Mouse (Mus musculus) kidney, adult 2 months (tissue): ENCODE data around the gene Gkap1.
A peak's percentile ranks its signal among the peaks of the same experiment; 100 is the strongest.

Experiments
- CTCF ChIP-seq: fragments of 200-500 bp; conservative IDR thresholded peaks from 2 replicates; pipeline ENCODE4 v1.5.1; 2011; ENCODE audit warnings: low read depth, mild to moderate bottlenecking, control low read depth, low read length, moderate library complexity, mixed read lengths; ENCODE audit not compliant: insufficient read depth, insufficient read length
- POLR2A ChIP-seq: fragments of 200-500 bp; IDR thresholded peaks from one replicate; pipeline ENCODE4 v1.6.1; 2011; ENCODE audit warnings: low read depth, low read length, control low read depth

DNA sequence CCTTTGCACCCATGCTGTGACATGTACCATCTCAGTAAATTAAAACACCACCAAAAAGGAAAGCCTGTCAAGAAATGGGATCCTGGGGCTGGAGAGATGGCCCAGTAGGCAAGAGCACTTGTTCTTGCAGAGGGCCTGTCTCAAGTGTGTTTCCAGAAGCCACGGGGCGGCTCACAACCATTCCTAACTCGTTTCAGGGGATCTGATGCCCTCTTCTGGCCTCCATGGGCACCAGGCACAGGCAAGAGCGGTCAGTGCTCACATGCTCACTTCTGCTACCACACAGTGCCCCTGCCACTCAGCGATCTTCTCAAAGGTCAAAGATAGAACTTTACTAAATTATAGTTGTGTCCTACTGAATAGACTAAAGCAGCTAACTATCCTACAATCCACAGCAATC, 42.9 kb downstream of the Gkap1 start:
- peak; percentile 80 for TF ChIP-seq CTCF
- TF ChIP-seq POLR2A: no peak
